Mouse (Mus musculus) layer of hippocampus, adult 18-20 months (tissue): ENCODE data around the gene Rtp1. TPM values are rescaled to one million over a fixed set of nuclear protein-coding genes. Genes with fewer than 3 reads are reported as not detected.

Source experiments
- DNase-seq, 2 experiments: peaks; one replicate each; pipeline ENCODE4 v3.0.0; 2022; ENCODE audit warnings: low spot score in 2 of 2
- total RNA-seq, 2 experiments: library from RNA; stranded (reverse); gene quantifications; 2 replicates each; pipeline ENCODE4 v1.2.3; 2021

The Rtp1 gene
- total RNA-seq, 2 experiments from 2014 or later: 0.38 to 0.57 TPM

- DNase-seq: no peak
Observed at GRCm38 (mm10) chr16:23454376-23454775, 25.4 kb downstream of the Rtp1 start.

GRCm38 (mm10) chr16:23456534-23456933 is 27.6 kb downstream of the Rtp1 start:
- DNase-seq: no peak

GRCm38 (mm10) chr16:23457338-23457737 is 28.4 kb downstream of the Rtp1 start:
- no peak for DNase-seq

GRCm38 (mm10) chr16:23458906-23459588 is 30.1 kb downstream of the Rtp1 start:
- DNase-seq: peak in 1 of 2 experiments; percentile 17

- no peak for DNase-seq
Observed at GRCm38 (mm10) chr16:23463671-23464347, 34.9 kb downstream of the Rtp1 start.

GRCm38 (mm10) chr16:23471551-23471950 is 42.6 kb downstream of the Rtp1 start:
- DNase-seq: no peak

GRCm38 (mm10) chr16:23472046-23472445 is 43.1 kb downstream of the Rtp1 start:
- no peak for DNase-seq

- no peak for DNase-seq
Observed at GRCm38 (mm10) chr16:23475651-23476050, 46.7 kb downstream of the Rtp1 start.

GRCm38 (mm10) chr16:23476598-23476997 is 47.7 kb downstream of the Rtp1 start:
- no peak for DNase-seq

- no peak for DNase-seq
Observed at GRCm38 (mm10) chr16:23479872-23480603, 51.1 kb downstream of the Rtp1 start.

- no peak for DNase-seq
Observed at GRCm38 (mm10) chr16:23482218-23482617, 53.3 kb downstream of the Rtp1 start.

GRCm38 (mm10) chr16:23482846-23483245 is 53.9 kb downstream of the Rtp1 start:
- DNase-seq: no peak

GRCm38 (mm10) chr16:23483292-23483691 is 54.4 kb downstream of the Rtp1 start:
- DNase-seq: no peak

Other genes starting within 250 kb of the Rtp1 start
- gene St6gal1, start 204.4 kb upstream of the Rtp1 start, total RNA-seq: 10 to 100 TPM; 15.9 to 16.3 TPM
- gene Rtp4, start 91.2 kb downstream of the Rtp1 start, total RNA-seq: 1 to 10 TPM; 1.5 TPM
- 10 to 100 TPM in 1 of 2 experiments, 1 to 10 TPM in 1; 9.9 to 10.6 TPM for gene Masp1, start 91.7 kb downstream of the Rtp1 start, total RNA-seq